Mouse (Mus musculus): ENCODE results near the gene Fnbp1l. TPM values are rescaled to one million over a fixed set of nuclear protein-coding genes. Genes with fewer than 3 reads are reported as not detected.

Fnbp1l gene
- total RNA-seq, 2 experiments from 2014 or later, result 3.6 to 6.9 TPM

- no peak for TF ChIP-seq CTCF (IDR thresholded peaks at IDR 0.05)
- intact Hi-C loops (cut with DNase I), result no loop called here
Observed at GRCm38 (mm10) chr3:122540918-122541317, 78.6 kb downstream of the Fnbp1l start.

GRCm38 (mm10) chr3:122539961-122540690 lies 79.4 kb downstream of the Fnbp1l start:
- no peak for DNase-seq
- intact Hi-C loops (cut with DNase I), result no loop called here
- Histone ChIP-seq H3K27ac (no peak overlapping the region), H3K4me3 (no peak overlapping the region)
- no peak for TF ChIP-seq CTCF (IDR thresholded peaks at IDR 0.05)

More at GRCm38 (mm10) chr3:122540918-122541317, 78.6 kb downstream of the Fnbp1l start:
- DNase-seq, result no peak
- Histone ChIP-seq H3K27ac (no peak overlapping the region), H3K4me3 (no peak overlapping the region)

- DNase-seq, result no peak
- Histone ChIP-seq H3K27ac (no peak overlapping the region), H3K4me3 (no peak overlapping the region)
- TF ChIP-seq CTCF (IDR thresholded peaks at IDR 0.05), result no peak
- intact Hi-C loops (cut with DNase I), result no loop called here
Observed at GRCm38 (mm10) chr3:122538851-122539250, 80.7 kb downstream of the Fnbp1l start.

- intact Hi-C loops (cut with DNase I), result no loop called here
- no peak for TF ChIP-seq CTCF (IDR thresholded peaks at IDR 0.05)
Observed at GRCm38 (mm10) chr3:122535938-122536703, 83.4 kb downstream of the Fnbp1l start.

GRCm38 (mm10) chr3:122528477-122528876 lies 91.0 kb downstream of the Fnbp1l start:
- TF ChIP-seq CTCF (IDR thresholded peaks at IDR 0.05), result no peak
- no peak overlapping the region for H3K27ac ChIP-seq
- intact Hi-C loops (cut with DNase I), result no loop called here
- no peak for DNase-seq
- no peak overlapping the region for H3K4me3 ChIP-seq

More at GRCm38 (mm10) chr3:122535938-122536703, 83.4 kb downstream of the Fnbp1l start:
- no peak for DNase-seq
- no peak overlapping the region for H3K27ac ChIP-seq
- H3K4me3 ChIP-seq, result no peak overlapping the region

- Histone ChIP-seq H3K4me3 (no peak overlapping the region), H3K27ac (no peak overlapping the region)
- intact Hi-C loops (cut with DNase I), result no loop called here
- DNase-seq, result no peak
- no peak for TF ChIP-seq CTCF (IDR thresholded peaks at IDR 0.05)
Observed at GRCm38 (mm10) chr3:122521294-122521693, 98.2 kb downstream of the Fnbp1l start.

GRCm38 (mm10) chr3:122520875-122521274 lies 98.6 kb downstream of the Fnbp1l start:
- Histone ChIP-seq H3K27ac (no peak overlapping the region), H3K4me3 (no peak overlapping the region)
- intact Hi-C loops (cut with DNase I), result no loop called here
- DNase-seq, result no peak
- TF ChIP-seq CTCF (IDR thresholded peaks at IDR 0.05), result no peak

GRCm38 (mm10) chr3:122520365-122520764 lies 99.2 kb downstream of the Fnbp1l start:
- no peak for TF ChIP-seq CTCF (IDR thresholded peaks at IDR 0.05)
- no peak for DNase-seq
- Histone ChIP-seq H3K27ac (no peak overlapping the region), H3K4me3 (no peak overlapping the region)
- intact Hi-C loops (cut with DNase I), result no loop called here

- no peak for TF ChIP-seq CTCF (IDR thresholded peaks at IDR 0.05)
- intact Hi-C loops (cut with DNase I), result no loop called here
- no peak for DNase-seq
- Histone ChIP-seq H3K4me3 (no peak overlapping the region), H3K27ac (no peak overlapping the region)
Observed at GRCm38 (mm10) chr3:122519082-122519481, 100.4 kb downstream of the Fnbp1l start.

- DNase-seq, result no peak
- Histone ChIP-seq H3K27ac (no peak overlapping the region), H3K4me3 (no peak overlapping the region)
- intact Hi-C loops (cut with DNase I), result no loop called here
- TF ChIP-seq CTCF (IDR thresholded peaks at IDR 0.05), result no peak
Observed at GRCm38 (mm10) chr3:122518231-122518736, 101.2 kb downstream of the Fnbp1l start.

- Histone ChIP-seq H3K4me3 (no peak overlapping the region), H3K27ac (no peak overlapping the region)
- TF ChIP-seq CTCF (IDR thresholded peaks at IDR 0.05), result no peak
- no peak for DNase-seq
- intact Hi-C loops (cut with DNase I), result no loop called here
Observed at GRCm38 (mm10) chr3:122517726-122518125, 101.8 kb downstream of the Fnbp1l start.

- no peak overlapping the region for H3K27ac ChIP-seq
- intact Hi-C loops (cut with DNase I), result no loop called here
- TF ChIP-seq CTCF (IDR thresholded peaks at IDR 0.05), result no peak
Observed at GRCm38 (mm10) chr3:122516327-122516695, 103.2 kb downstream of the Fnbp1l start.

More at GRCm38 (mm10) chr3:122516327-122516695, 103.2 kb downstream of the Fnbp1l start:
- no peak for DNase-seq
- H3K4me3 ChIP-seq, result no peak overlapping the region

All from gastrocnemius, adult 2 months (tissue).